Mouse (Mus musculus): Measurements from ENCODE around the gene Psmb8. TPM values are rescaled to one million over a fixed set of nuclear protein-coding genes. Genes with fewer than 3 reads are reported as not detected.

The Psmb8 gene
- polyA plus RNA-seq, 1 experiment from 2014 or later = 58.6 TPM

- H3K27me3 ChIP-seq (replicated peaks; ENCODE audit: insufficient read depth, low read length) = 0 out of 2 replicates have a peak, but pooled peaks cover 4% of the 10 kb centered on the region
- no peak overlapping the region for H3K9ac ChIP-seq (replicated peaks; ENCODE audit: low read depth)
- TF ChIP-seq CTCF (IDR thresholded peaks at IDR 0.05) (no peak), EP300 (IDR thresholded peaks at IDR 0.05) (no peak)
- no peak overlapping the region for H3K27ac ChIP-seq (ENCODE audit: low read length)
- H3K4me1 ChIP-seq (ENCODE audit: insufficient read depth, low read depth, low read length) = no peaks in the 10 kb centered on the region
- H3K9me3 ChIP-seq (ENCODE audit: low read length) = no peaks in the 10 kb centered on the region
- ATAC-seq (no peak), DNase-seq (ENCODE audit: low spot score) (no peak)
- no peaks in the 10 kb centered on the region for H3K36me3 ChIP-seq (ENCODE audit: insufficient read depth, low read length)
- no peak overlapping the region for H3K4me3 ChIP-seq (ENCODE audit: low read depth, low read length)
- no peak overlapping the region for H3K4me2 ChIP-seq (replicated peaks; ENCODE audit: low read depth, low read length)
- WGBS = 58% methylated on average over 13 of the region's 13 CpGs
Measured at GRCm38 (mm10) chr17:34179913-34180859, 17.3 kb upstream of the Psmb8 start.

DNA sequence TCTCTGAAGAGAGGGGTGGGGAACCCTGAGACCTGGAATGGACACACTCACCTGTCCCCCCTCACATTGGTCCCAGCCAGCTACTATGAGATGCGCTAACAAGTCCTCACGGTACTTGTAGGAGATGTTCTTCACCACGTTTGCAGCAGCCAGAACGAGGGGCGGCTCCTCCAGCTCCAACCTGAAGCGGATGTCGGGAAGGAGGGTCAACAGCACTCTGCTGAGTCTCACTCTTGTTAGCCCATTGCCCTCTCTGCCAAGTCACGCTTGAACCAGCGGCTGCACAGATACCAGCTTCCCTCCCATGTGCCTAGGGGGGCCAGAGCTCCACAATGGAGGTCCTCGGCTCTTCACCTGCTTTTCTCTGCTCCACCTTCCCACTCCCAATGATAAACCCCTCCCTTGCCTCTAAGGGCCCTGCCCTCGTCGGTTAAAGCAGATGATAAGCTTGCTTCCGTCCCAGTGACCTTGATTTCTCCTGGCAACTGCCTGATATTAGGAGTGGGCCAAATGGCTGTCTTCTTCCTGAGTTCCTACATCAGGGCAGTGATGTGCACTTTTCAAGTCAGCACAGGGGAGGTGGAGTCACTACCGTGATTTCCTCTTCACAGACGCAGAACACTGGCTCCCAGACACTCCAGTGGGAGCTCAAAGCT is 13.8 kb upstream of the Psmb8 start:
- WGBS = 60% methylated on average over 15 of the region's 15 CpGs
- DNase-seq (ENCODE audit: low spot score) (no peak), ATAC-seq (no peak)
- Histone ChIP-seq H3K4me3 (ENCODE audit: low read depth, low read length) (no peak overlapping the region), H3K4me1 (ENCODE audit: insufficient read depth, low read depth, low read length) (peaks cover 10% of the 10 kb centered on the region), H3K36me3 (ENCODE audit: insufficient read depth, low read length) (no peaks in the 10 kb centered on the region), H3K9ac (replicated peaks; ENCODE audit: low read depth) (no peak overlapping the region), H3K9me3 (ENCODE audit: low read length) (no peaks in the 10 kb centered on the region), H3K27ac (ENCODE audit: low read length) (no peak overlapping the region), H3K27me3 (replicated peaks; ENCODE audit: insufficient read depth, low read length) (0 out of 2 replicates have a peak, but pooled peaks cover 4% of the 10 kb centered on the region), H3K4me2 (replicated peaks; ENCODE audit: low read depth, low read length) (no peak overlapping the region)
- TF ChIP-seq EP300 (IDR thresholded peaks at IDR 0.05) = no peak
- no peak for TF ChIP-seq CTCF (IDR thresholded peaks at IDR 0.05)

DNA sequence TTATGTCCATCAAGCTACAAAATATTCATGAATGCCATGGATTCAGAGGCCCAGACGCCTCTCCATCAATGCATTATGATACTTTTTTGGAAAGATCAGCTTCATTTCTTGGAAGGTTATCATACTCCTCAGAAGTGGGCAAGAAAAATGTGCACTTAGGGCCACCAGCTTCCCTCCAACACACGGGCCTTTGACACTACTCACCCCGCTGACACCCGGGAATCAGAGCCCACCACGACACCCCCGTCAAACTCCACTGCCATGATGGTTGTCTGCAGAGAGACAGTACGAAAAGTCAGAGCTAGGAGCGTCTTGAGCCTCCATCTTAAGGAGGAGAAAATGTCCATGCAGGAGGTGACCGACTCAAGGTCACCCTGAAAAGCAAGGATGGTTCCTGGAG is 12.0 kb upstream of the Psmb8 start:
- H3K36me3 ChIP-seq (ENCODE audit: insufficient read depth, low read length) = no peaks in the 10 kb centered on the region
- H3K9me3 ChIP-seq (ENCODE audit: low read length) = no peaks in the 10 kb centered on the region
- no peak overlapping the region for H3K9ac ChIP-seq (replicated peaks; ENCODE audit: low read depth)
- H3K27ac ChIP-seq (ENCODE audit: low read length) = no peak overlapping the region
- ATAC-seq (no peak), DNase-seq (ENCODE audit: low spot score) (no peak)
- WGBS = 85% methylated on average over 9 of the region's 9 CpGs
- no peak overlapping the region for H3K4me3 ChIP-seq (ENCODE audit: low read depth, low read length)
- no peak overlapping the region for H3K4me2 ChIP-seq (replicated peaks; ENCODE audit: low read depth, low read length)
- H3K4me1 ChIP-seq (ENCODE audit: insufficient read depth, low read depth, low read length) = peaks cover 10% of the 10 kb centered on the region
- 0 out of 2 replicates have a peak, but pooled peaks cover 4% of the 10 kb centered on the region for H3K27me3 ChIP-seq (replicated peaks; ENCODE audit: insufficient read depth, low read length)
- TF ChIP-seq CTCF (IDR thresholded peaks at IDR 0.05) (no peak), EP300 (IDR thresholded peaks at IDR 0.05) (no peak)

GRCm38 (mm10) chr17:34186885-34187260 is 10.6 kb upstream of the Psmb8 start:
- Histone ChIP-seq H3K27ac (ENCODE audit: low read length) (peak overlapping the region; percentile 62), H3K4me3 (ENCODE audit: low read depth, low read length) (peak overlapping the region; percentile 76), H3K4me1 (ENCODE audit: insufficient read depth, low read depth, low read length) (peaks cover 10% of the 10 kb centered on the region), H3K4me2 (replicated peaks; ENCODE audit: low read depth, low read length) (peak overlapping the region; percentile 98), H3K27me3 (replicated peaks; ENCODE audit: insufficient read depth, low read length) (0 out of 2 replicates have a peak, but pooled peaks cover 4% of the 10 kb centered on the region), H3K36me3 (ENCODE audit: insufficient read depth, low read length) (no peaks in the 10 kb centered on the region), H3K9me3 (ENCODE audit: low read length) (no peaks in the 10 kb centered on the region), H3K9ac (replicated peaks; ENCODE audit: low read depth) (peak overlapping the region; percentile 41)
- peak; percentile 16 for ATAC-seq
- TF ChIP-seq CTCF (IDR thresholded peaks at IDR 0.05) (no peak), EP300 (IDR thresholded peaks at IDR 0.05) (no peak)
- WGBS = 7% methylated on average over 14 of the region's 14 CpGs
- peak; percentile 44 for DNase-seq (ENCODE audit: low spot score)

GRCm38 (mm10) chr17:34187261-34187916 is 10.1 kb upstream of the Psmb8 start, which contains the start of the genes Tap1 and Psmb9:
Gene Tap1, plus strand, starts transcription at chr17:34187553.
Gene Psmb9, minus strand, starts transcription at chr17:34187764.
- peak; percentile 98 for ATAC-seq
- H3K27ac ChIP-seq (ENCODE audit: low read length) = peak within 1 kb of the TSS; percentile 87
- H3K4me2 ChIP-seq (replicated peaks; ENCODE audit: low read depth, low read length) = peak within 1 kb of the TSS; percentile 98
- H3K4me3 ChIP-seq (ENCODE audit: low read depth, low read length) = peak within 1 kb of the TSS; percentile 76
- WGBS = under 1% methylated on average over 46 of the region's 46 CpGs
- peak; percentile 98 for DNase-seq (ENCODE audit: low spot score)
- H3K4me1 ChIP-seq (ENCODE audit: insufficient read depth, low read depth, low read length) = peaks cover 10% of the 10 kb centered on the region
- H3K9me3 ChIP-seq (ENCODE audit: low read length) = no peaks in the 10 kb centered on the region
- peak within 1 kb of the TSS; percentile 68 for H3K9ac ChIP-seq (replicated peaks; ENCODE audit: low read depth)
- 0 out of 2 replicates have a peak, but pooled peaks cover 4% of the 10 kb centered on the region for H3K27me3 ChIP-seq (replicated peaks; ENCODE audit: insufficient read depth, low read length)
- TF ChIP-seq EP300 (IDR thresholded peaks at IDR 0.05) (no peak), CTCF (IDR thresholded peaks at IDR 0.05) (no peak)
- H3K36me3 ChIP-seq (ENCODE audit: insufficient read depth, low read length) = no peaks in the 10 kb centered on the region

Data from lung, postnatal 0 days (tissue).